Mouse (Mus musculus) CD4-positive, CD25-positive, alpha-beta regulatory T cell, adult 4 months (primary cell): ENCODE results near the gene Pip5k1a. TPM values are rescaled to one million over a fixed set of nuclear protein-coding genes. Genes with fewer than 3 reads are reported as not detected.
"Not testable (repeated sequence)": the region's sequence is repeated elsewhere in the genome, so short reads cannot be mapped to it uniquely, and the experiment has no call there.

ENCODE experiments used
- ATAC-seq: one replicate; pipeline ENCODE4 v1.8.0; 2017
- polyA plus RNA-seq, 2 experiments: library from polyadenylated mRNA; unstranded; fragments of 100-300 nt; shearing (Covaris generic); gene quantifications; one replicate each; pipeline ENCODE4 v1.2.1; 2017

The Pip5k1a gene
- polyA plus RNA-seq, 2 experiments from 2014 or later = 13.4 to 14.3 TPM

- ATAC-seq = no peak
Observed at GRCm38 (mm10) chr3:95041625-95042024, 65.1 kb downstream of the Pip5k1a start.

DNA sequence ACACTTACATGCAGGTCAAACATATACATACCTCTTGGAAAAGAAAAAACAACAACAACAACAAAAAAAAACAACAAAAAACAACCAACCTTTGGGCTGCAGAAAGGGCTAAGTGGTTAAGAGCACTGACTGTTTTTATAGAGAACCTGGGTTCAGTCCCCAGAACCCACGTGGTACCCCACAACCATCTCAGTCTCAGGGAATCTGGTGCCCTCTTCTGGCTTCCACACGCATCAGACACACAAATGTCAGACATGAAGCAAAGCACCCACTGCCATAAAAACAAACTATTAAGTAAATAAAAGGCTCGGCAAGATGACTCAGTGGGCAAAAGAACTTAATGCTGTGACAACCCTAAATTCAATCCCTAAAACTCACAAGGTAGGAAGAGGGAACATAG lies 76.8 kb downstream of the Pip5k1a start:
- ATAC-seq = no peak

DNA sequence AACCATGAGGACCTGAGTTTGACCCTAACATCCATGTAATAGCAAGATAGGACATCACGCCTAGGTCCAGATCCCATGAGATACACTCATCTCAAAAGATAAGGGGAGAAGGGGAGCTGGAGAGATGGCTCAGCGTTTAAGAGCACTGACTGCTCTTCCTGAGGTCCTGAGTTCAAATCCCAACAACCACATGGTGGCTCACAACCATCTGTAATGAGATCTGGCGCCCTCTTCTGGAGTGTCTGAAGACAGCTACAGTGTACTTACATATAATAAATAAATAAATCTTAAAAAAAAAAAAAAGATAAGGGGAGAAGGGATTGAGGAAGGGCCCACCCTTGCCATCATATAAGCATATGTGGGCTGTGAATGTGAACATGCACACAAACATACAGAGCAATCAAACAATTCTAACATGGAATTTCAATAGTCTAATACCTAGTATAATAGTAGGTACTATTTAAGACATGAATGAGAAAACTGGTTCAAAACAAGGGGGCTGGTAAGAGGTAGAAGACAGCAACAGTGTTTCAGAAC lies 77.4 kb downstream of the Pip5k1a start:
- not testable (repeated sequence) for ATAC-seq

GRCm38 (mm10) chr3:95028603-95029002 lies 78.1 kb downstream of the Pip5k1a start:
- peak; percentile 78 for ATAC-seq

GRCm38 (mm10) chr3:95027701-95028100 lies 79.0 kb downstream of the Pip5k1a start:
- ATAC-seq = peak; percentile 88

DNA sequence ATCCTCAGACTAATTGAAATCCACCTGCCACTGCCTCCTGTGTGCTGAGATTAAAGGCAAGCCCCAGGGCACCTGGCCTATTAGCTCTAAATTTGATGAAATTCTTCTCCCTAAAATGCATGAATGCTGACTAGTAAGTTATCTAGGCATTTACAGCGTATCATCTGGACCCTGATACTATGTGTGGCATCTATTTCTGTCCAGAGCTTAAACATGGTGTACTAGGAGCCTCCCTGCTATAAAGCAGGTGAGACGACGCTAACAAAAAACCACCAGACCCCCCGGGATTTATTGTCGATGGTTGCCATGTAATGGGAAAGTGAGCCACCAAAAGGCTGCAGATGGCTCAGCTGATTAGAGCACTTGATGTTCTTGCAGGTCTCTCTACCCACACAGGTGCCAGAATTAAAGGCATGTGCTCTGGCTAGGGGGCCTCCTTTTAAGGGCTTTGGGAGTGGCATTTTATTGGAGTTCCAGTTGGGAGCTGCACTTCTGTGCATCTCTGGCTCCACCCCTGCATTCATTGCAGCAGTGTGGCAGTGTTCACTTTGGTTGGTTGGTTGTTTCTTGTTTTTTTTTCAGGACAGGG lies 79.6 kb downstream of the Pip5k1a start:
- ATAC-seq = no peak

DNA sequence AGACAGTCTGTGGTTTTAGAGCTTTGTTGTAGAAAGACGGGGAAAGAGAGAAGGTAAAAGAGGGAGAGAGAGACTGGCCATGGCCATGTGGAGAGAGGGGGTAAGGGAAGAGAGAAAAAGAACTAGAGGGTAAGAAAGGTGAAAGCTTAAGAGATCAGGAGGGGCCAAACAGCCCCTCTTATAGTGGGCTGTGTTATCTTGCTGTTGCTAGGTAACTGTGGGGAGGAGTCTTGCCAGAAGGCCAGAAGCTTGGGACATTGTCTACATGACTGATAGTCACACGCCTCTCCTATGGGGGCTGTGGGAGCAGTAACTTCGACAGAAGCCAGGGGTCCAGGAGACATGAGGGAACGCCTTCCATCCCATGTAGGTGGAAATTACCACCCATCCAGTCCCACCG lies 81.5 kb downstream of the Pip5k1a start:
- ATAC-seq = no peak

DNA sequence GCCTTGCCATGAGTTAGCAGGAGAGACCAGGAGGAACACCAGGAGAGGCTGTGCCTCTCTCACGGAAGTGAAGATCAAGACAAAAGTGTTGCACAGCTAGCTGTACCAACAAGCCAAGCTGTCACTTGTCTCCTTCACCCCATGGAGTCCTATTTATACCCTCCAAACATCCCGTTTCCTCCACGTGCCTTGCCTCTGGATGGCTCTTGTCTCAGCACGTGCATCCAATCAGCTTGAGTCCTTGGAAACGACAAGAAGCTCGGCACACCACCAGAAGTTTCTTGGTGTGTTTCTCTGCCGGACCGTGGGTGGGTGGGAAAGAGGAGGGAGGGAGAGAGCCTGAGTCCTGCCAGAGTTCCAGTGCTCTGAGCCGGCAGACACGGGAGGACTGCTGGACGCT lies 82.2 kb downstream of the Pip5k1a start:
- no peak for ATAC-seq

DNA sequence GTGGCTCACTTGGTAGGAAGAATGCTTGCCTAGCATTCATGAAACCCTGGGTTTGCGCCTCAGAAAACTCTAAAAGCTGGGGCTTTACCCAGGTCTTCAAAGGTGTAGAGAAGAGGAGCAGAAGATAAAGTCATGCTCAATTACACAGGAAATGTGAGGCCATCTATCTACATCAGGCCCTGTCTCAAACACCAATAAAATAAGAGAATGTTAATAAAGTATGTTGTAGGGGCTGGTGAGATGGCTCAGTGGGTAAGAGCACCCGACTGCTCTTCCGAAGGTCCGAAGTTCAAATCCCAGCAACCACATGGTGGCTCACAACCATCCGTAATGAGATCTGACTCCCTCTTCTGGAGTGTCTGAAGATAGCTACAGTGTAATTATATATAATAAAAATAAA lies 85.8 kb downstream of the Pip5k1a start:
- ATAC-seq = not testable (repeated sequence)

DNA sequence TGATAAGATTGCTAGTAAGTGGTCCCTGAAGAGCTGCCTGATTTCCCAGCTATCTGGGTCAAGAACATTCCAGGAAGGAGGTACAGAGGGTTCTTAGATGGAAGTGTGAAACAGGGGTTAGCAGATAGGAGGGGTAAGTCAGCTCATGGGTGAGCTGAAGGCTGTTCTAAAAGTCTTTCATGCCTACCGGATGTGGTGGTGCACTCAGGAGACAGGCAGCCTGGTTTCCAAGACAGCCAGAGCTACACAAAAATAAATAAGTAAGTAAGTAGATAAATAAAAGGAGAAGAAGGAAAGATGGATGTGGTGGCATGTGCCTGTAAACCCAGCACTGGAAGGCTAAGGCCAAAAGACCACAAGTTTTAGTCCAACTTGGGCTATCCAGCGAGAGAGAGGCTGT lies 88.0 kb downstream of the Pip5k1a start:
- ATAC-seq = peak; percentile 13

DNA sequence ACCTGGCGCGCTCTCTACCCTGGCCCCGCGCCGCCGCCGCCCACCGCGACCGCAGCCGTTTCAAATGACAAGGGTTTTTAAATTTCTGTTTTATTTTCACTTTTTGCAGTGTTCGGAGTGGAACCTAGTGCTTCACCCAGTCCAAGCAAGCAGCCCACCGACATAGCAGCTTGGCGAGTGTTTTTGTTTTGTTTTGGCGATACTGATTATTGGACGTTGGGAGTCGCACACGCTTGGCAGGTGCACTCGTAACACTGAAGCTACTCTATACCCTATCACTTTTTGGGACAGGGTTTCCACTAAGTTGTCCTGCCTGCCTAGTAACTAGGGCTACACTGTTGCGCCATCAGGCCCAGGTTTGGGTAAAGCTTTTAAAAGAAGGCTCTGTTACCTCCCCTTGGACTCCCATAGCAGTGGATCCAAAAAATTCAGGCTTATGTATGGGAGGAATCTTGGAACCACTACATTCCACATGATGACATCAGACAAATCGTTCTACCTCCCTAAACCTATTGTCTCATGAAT lies 90.1 kb downstream of the Pip5k1a start:
- no peak for ATAC-seq

- peak; percentile 60 for ATAC-seq
Observed at GRCm38 (mm10) chr3:95015891-95016531, 90.7 kb downstream of the Pip5k1a start.

DNA sequence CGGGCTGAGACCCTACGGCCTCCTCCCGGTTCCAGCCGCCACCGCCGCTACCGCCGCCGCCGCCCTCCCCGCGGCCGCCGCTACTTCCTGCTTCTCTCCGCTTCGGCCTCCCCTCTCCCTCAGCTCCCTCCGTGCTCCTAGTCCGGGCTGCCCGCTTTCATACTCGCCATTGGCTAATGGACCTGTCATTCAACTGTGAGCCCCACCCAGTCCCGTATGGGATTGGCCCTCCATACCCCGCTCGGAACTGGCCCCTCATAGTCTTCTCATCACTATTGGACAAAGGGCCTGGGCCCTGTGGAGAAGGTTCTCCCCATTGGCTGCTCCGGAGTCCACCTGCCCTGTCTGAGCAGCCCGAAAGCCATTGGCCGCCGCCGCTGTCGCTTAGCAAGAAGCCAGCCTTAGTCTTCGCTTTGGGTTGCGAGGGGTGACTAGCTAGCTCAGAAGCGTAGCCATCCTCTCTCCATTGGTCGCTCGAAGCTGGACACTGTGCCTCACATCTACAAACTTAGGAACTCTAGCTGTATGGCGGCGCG lies 91.3 kb downstream of the Pip5k1a start, which contains the start of gene Zfp687:
Zfp687 (minus strand) TSS at position 112 of the 536 bp plus-strand sequence.
- peak; percentile 88 for ATAC-seq

DNA sequence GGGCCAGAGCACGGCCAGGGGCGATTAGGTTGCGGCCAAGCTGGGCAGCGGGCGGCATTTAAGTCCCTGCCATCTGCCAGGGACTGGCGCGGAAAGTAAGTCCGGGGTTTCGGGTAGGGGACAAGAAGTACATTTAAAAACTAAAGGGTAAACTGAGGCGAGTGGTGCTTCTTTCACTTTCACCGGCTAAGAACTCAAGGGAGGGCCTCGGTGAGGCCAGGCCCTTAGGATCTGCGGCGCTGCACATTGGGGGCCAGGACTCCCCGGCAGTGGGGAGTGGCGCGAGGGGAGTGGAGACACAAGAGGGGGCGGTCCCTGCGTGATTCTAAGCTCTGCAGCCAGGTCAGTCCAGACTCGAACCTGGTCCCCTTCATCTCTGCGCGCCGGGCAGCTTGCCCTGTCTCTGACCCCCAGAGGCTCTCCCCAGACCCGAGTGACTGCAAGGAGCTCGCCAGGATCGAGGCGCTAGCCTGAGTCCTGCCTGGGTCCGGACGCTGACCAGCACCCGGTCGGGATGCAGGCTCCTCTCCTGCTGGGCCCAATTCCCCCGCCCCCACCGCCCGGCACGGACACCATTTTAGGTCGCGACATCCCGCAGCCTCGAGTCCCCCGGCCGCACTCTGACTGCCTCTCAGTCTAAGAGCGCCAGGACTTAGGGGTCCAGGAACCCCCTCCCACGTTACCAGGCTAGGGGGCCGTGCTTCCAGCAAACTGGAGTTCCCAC lies 92.1 kb downstream of the Pip5k1a start:
- ATAC-seq = no peak

DNA sequence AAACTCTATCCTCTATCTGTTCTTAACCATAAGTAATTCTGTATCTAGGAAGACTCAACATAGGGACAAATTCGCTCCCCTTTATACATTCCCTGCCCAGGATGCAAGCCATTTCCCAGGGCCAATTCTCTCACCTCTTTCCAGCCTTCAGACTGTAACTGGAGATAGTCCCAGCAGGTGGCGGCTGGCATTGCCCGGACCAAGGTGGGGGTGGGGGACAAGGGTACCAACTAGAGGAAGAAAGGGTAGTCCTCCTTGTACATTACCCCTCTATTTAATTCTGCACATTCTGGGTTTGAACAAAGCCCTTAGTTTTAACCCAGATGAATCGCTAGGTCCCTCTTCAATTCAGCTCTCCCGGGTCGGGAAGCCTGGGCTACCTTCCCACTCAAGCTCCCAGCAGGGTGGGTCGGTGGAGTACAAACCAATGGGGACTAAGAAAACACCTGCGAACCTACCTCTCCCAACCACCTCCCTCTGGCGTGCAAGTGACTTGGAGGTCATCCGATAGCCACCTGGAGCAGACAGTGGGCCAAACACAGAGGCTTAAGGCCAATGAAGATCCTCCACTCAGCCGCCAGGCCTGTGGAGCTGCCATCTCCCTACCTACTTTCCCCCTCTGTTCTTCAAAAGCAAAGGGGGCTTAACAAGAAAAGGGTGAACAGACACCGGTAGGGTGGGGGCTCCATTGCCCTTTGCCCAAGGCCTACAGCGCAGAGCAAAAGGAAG lies 92.9 kb downstream of the Pip5k1a start:
- no peak for ATAC-seq

GRCm38 (mm10) chr3:95012982-95013381 lies 93.7 kb downstream of the Pip5k1a start:
- ATAC-seq = no peak

- no peak for ATAC-seq
Observed at GRCm38 (mm10) chr3:95010396-95010795, 96.3 kb downstream of the Pip5k1a start.

Other genes starting within 250 kb of the Pip5k1a start
- gene Psmb4, start 220.0 kb downstream of the Pip5k1a start, polyA plus RNA-seq = 100 to 1,000 TPM; 114 to 155 TPM
- 1 to 10 TPM; 4.6 to 5.2 TPM for gene Selenbp1, start 173.9 kb downstream of the Pip5k1a start, polyA plus RNA-seq
- 10 to 100 TPM in 1 of 2 experiments, 1 to 10 TPM in 1; 9.4 to 10.9 TPM for gene Rfx5, start 152.9 kb downstream of the Pip5k1a start, polyA plus RNA-seq
- 10 to 100 TPM in 1 of 2 experiments, 1 to 10 TPM in 1; 9.4 to 17.1 TPM for gene Pi4kb, start 132.2 kb downstream of the Pip5k1a start, polyA plus RNA-seq
- gene Zfp687, start 91.5 kb downstream of the Pip5k1a start, polyA plus RNA-seq = 10 to 100 TPM; 10.9 to 24.0 TPM
- gene Psmd4, start 64.3 kb downstream of the Pip5k1a start, polyA plus RNA-seq = 100 to 1,000 TPM; 171 to 277 TPM
- gene Vps72, start 4.1 kb upstream of the Pip5k1a start, polyA plus RNA-seq = 10 to 100 TPM; 64.3 to 69.5 TPM
- gene Tmod4, start 17.5 kb upstream of the Pip5k1a start, polyA plus RNA-seq = 1 to 10 TPM; 2.5 TPM
- gene Scnm1, start 27.1 kb upstream of the Pip5k1a start, polyA plus RNA-seq = 100 to 1,000 TPM; 110 TPM
- 10 to 100 TPM; 25.4 to 43.9 TPM for gene Lysmd1, start 27.2 kb upstream of the Pip5k1a start, polyA plus RNA-seq
- 100 to 1,000 TPM; 238 to 312 TPM for gene Tnfaip8l2, start 35.4 kb upstream of the Pip5k1a start, polyA plus RNA-seq
- gene Sema6c, start 53.5 kb upstream of the Pip5k1a start, polyA plus RNA-seq = under 1 TPM in 1 of 2 experiments, not detected in 1; 0.08 TPM
- gene Gabpb2, start 111.0 kb upstream of the Pip5k1a start, polyA plus RNA-seq = 10 to 100 TPM; 31.0 to 37.1 TPM
- gene Cdc42se1, start 121.8 kb upstream of the Pip5k1a start, polyA plus RNA-seq = 100 to 1,000 TPM; 218 to 256 TPM
- 10 to 100 TPM; 19.0 to 24.1 TPM for gene Mllt11, start 125.2 kb upstream of the Pip5k1a start, polyA plus RNA-seq
- gene Gm128, start 134.7 kb upstream of the Pip5k1a start, polyA plus RNA-seq = 1 to 10 TPM in 1 of 2 experiments, under 1 TPM in 1; 0.65 to 1.1 TPM
- not detected for gene Bnipl, start 144.3 kb upstream of the Pip5k1a start, polyA plus RNA-seq
- gene Mindy1, start 174.4 kb upstream of the Pip5k1a start, polyA plus RNA-seq = 10 to 100 TPM; 22.1 to 25.3 TPM
- 10 to 100 TPM in 1 of 2 experiments, 1 to 10 TPM in 1; 6.3 to 10.1 TPM for gene Prune1, start 175.1 kb upstream of the Pip5k1a start, polyA plus RNA-seq
- gene Anxa9, start 200.2 kb upstream of the Pip5k1a start, polyA plus RNA-seq = 1 to 10 TPM in 1 of 2 experiments, under 1 TPM in 1; 0.42 to 1.1 TPM
- 100 to 1,000 TPM; 168 to 244 TPM for gene Cers2, start 207.9 kb upstream of the Pip5k1a start, polyA plus RNA-seq